Mouse (Mus musculus) ES-Bruce4 (cell line): ENCODE measurements around the gene S1pr1.

ENCODE experiments used
- CTCF ChIP-seq: IDR thresholded peaks from one replicate; pipeline ENCODE4 v1.8.1; 2011; ENCODE audit warnings: low read depth, low read length
- POLR2A ChIP-seq: IDR thresholded peaks from one replicate; pipeline ENCODE4 v1.8.1; 2011; ENCODE audit warnings: low read length; ENCODE audit not compliant: insufficient read depth

- TF ChIP-seq CTCF = no peak
- TF ChIP-seq POLR2A = no peak
Observed at GRCm38 (mm10) chr3:115734841-115735240, 20.0 kb upstream of the S1pr1 start.
